18 mouse cellular contexts compared by ENCODE assay signal in genomic region chr9:25353775-25354174, GRCm38 (mm10).
"Had no signal": no experiment of that assay in that cellular context is flagged by ENCODE, and none has a peak within 500 bp of the region (broad histone marks: within the 10 kb centered on the region; RNA-seq: fewer than 3 reads in every experiment).

No protein-coding gene starts in this region.

- DNase-seq: kidney, postnatal 25 days; layer of hippocampus, adult 9-11 months; liver; lung, adult 18-20 months; lung, postnatal 10 days; lung, postnatal 36 days; thymus, adult 18-20 months; thymus, postnatal 36 days had no signal

- ATAC-seq: liver, embryonic 12.5 days; midbrain, embryonic 15.5 days had no signal

- H3K36me3 ChIP-seq: limb, embryonic 10.5 days; limb, embryonic 13.5 days; liver, embryonic 12.5 days; liver, embryonic 15.5 days; lung, embryonic 15.5 days; midbrain, embryonic 15.5 days had no signal

- H3K4me1 ChIP-seq: limb, embryonic 10.5 days; limb, embryonic 13.5 days; liver, embryonic 12.5 days; liver, embryonic 15.5 days; lung, embryonic 15.5 days; megakaryocyte, embryonic 14.5 days; midbrain, embryonic 15.5 days had no signal

- H3K4me2 ChIP-seq: limb, embryonic 13.5 days; liver, embryonic 12.5 days; liver, embryonic 15.5 days; lung, embryonic 15.5 days; midbrain, embryonic 11.5 days; midbrain, embryonic 15.5 days had no signal

- H3K27me3 ChIP-seq: limb, embryonic 13.5 days; liver, embryonic 12.5 days; liver, embryonic 15.5 days; lung, embryonic 15.5 days; megakaryocyte, embryonic 14.5 days; midbrain, embryonic 15.5 days had no signal

- H3K9ac ChIP-seq: limb, embryonic 13.5 days; liver, embryonic 12.5 days; liver, embryonic 15.5 days; lung, embryonic 15.5 days; midbrain, embryonic 15.5 days had no signal

- H3K9me3 ChIP-seq: limb, embryonic 10.5 days; liver, embryonic 12.5 days; liver, embryonic 15.5 days; lung, embryonic 15.5 days; midbrain, embryonic 15.5 days had no signal

- H3K4me3 ChIP-seq: layer of hippocampus, adult 2 months; limb, embryonic 10.5 days; limb, embryonic 13.5 days; liver, embryonic 12.5 days; liver, embryonic 15.5 days; lung, embryonic 15.5 days; megakaryocyte, embryonic 14.5 days; midbrain, embryonic 15.5 days had no signal

- H3K27ac ChIP-seq: kidney, postnatal 0 days; layer of hippocampus, adult 2 months; limb, embryonic 10.5 days; limb, embryonic 13.5 days; liver, embryonic 12.5 days; liver, embryonic 15.5 days; lung, embryonic 15.5 days; midbrain, embryonic 15.5 days had no signal
